Mouse (Mus musculus) spleen, adult 2 months (tissue): ENCODE data around the gene Bicra. TPM values are rescaled to one million over a fixed set of nuclear protein-coding genes. Genes with fewer than 3 reads are reported as not detected.

Experiments
- DNase-seq, 2 experiments: peaks; one replicate each; pipeline versions ENCODE4 v3.0.0 to v3.0.0-alpha.2; 2012 to 2021; ENCODE audit warnings: low spot score in 2 of 2, low read depth in 1 of 2
- H3K27ac ChIP-seq: fragments of 200-500 bp; 2 replicates; pipeline ENCODE4 v1.5.1; 2012; ENCODE audit warnings: low read length, inconsistent platforms; ENCODE audit not compliant: insufficient read depth
- H3K27me3 ChIP-seq: fragments of 200-500 bp; 2 replicates; pipeline ENCODE4 v1.6.1; 2012; ENCODE audit warnings: mild to moderate bottlenecking, moderate library complexity, low read length, inconsistent platforms; ENCODE audit not compliant: control insufficient read depth, insufficient read depth
- H3K36me3 ChIP-seq: fragments of 200-500 bp; 2 replicates; pipeline ENCODE4 v1.6.1; 2012; ENCODE audit warnings: mild to moderate bottlenecking, low read length, inconsistent platforms; ENCODE audit not compliant: control insufficient read depth, insufficient read depth
- H3K4me1 ChIP-seq: fragments of 200-500 bp; 2 replicates; pipeline ENCODE4 v1.6.1; 2011; ENCODE audit warnings: inconsistent platforms; ENCODE audit not compliant: control insufficient read depth, insufficient read depth, insufficient read length
- H3K4me3 ChIP-seq: fragments of 200-500 bp; 2 replicates; pipeline ENCODE4 v1.5.1; 2011; ENCODE audit warnings: mild to moderate bottlenecking, inconsistent platforms; ENCODE audit not compliant: insufficient read depth, insufficient read length; ENCODE audit errors: extremely low read depth
- CTCF ChIP-seq: fragments of 200-500 bp; IDR thresholded peaks from 2 replicates; pipeline ENCODE4 v1.5.1; 2011; ENCODE audit warnings: mild to moderate bottlenecking, inconsistent platforms; ENCODE audit not compliant: insufficient read depth, insufficient read length, insufficient replicate concordance; ENCODE audit errors: extremely low read depth
- POLR2A ChIP-seq: fragments of 200-500 bp; IDR thresholded peaks from 2 replicates; pipeline ENCODE4 v1.6.1; 2011; ENCODE audit warnings: low read depth, low read length, inconsistent platforms
- WGBS: fragments of 180-500 bp; shearing (Covaris S2); methylation state at CpG from one replicate; pipeline ENCODE4 v1.1.7; 2018; 5-methylcytosine and 5-hydroxymethylcytosine counted together
- polyA plus RNA-seq: library from polyadenylated mRNA; depleted of rRNA; stranded (reverse); fragments of >200 nt; gene quantifications from 2 replicates; pipeline ENCODE4 v1.2.3, GENCODE M21; 2012

Gene Bicra
- polyA plus RNA-seq, 1 experiment = 40.4 TPM

GRCm38 (mm10) chr7:16070846-16071245, 23.1 kb upstream of the Bicra start:
- H3K4me1 ChIP-seq = no peaks in the 10 kb centered on the region
- DNase-seq = no peak
- no peaks in the 10 kb centered on the region for H3K36me3 ChIP-seq
- H3K27ac ChIP-seq = no peak overlapping the region
- no peak overlapping the region for H3K4me3 ChIP-seq
- TF ChIP-seq POLR2A (no peak), CTCF (no peak)
- no peaks in the 10 kb centered on the region for H3K27me3 ChIP-seq

- no peak overlapping the region for H3K27ac ChIP-seq
- DNase-seq = no peak
- TF ChIP-seq CTCF = peak; percentile 45; the same call in 1 of the 2 replicates
- TF ChIP-seq POLR2A = no peak
- H3K4me1 ChIP-seq = no peaks in the 10 kb centered on the region
- 68% methylated on average over 4 of the region's 4 CpGs for WGBS
- H3K27me3 ChIP-seq = no peaks in the 10 kb centered on the region
- no peaks in the 10 kb centered on the region for H3K36me3 ChIP-seq
- H3K4me3 ChIP-seq = no peak overlapping the region
These were observed 15.8 kb upstream of the Bicra start for GRCm38 (mm10) chr7:16063490-16063889.

DNA sequence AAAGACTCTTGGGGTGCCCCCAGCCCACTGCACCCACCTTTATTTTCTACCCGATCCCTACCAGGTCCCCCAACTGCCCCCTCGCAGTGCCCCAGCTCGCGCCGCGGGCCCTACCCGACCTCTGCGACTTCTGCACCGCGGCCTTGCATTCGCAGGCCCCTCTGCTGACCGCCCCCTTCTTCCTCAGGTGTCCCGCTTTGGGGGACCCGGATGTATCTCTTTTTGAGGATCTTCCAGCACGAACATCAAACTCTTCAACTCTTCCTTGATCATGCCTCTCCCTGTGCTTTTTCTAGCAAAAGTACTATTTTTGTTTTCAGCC, 14.3 kb upstream of the Bicra start:
- Histone ChIP-seq H3K4me1 (peaks cover 7% of the 10 kb centered on the region; the same call in 1 of the 2 replicates), H3K27ac (no peak overlapping the region), H3K4me3 (no peak overlapping the region), H3K36me3 (no peaks in the 10 kb centered on the region), H3K27me3 (no peaks in the 10 kb centered on the region)
- 92% methylated on average over 15 of the region's 15 CpGs for WGBS
- TF ChIP-seq POLR2A (no peak), CTCF (no peak)
- DNase-seq = no peak

- no peaks in the 10 kb centered on the region for H3K36me3 ChIP-seq
- no peaks in the 10 kb centered on the region for H3K27me3 ChIP-seq
- TF ChIP-seq POLR2A = no peak
- no peak for TF ChIP-seq CTCF
- no peak within 1 kb of the TSS for H3K27ac ChIP-seq
- H3K4me1 ChIP-seq = peaks cover 12% of the 10 kb centered on the region; the same call in 1 of the 2 replicates
- DNase-seq = no peak
- no peak within 1 kb of the TSS for H3K4me3 ChIP-seq
- WGBS = 85% methylated on average over 80 of the region's 80 CpGs
These were observed 13.7 kb upstream of the Bicra start, which contains the start of gene Zfp541 for GRCm38 (mm10) chr7:16061219-16062098. TSS of gene Zfp541 (plus strand) at chr7:16061814.

DNA sequence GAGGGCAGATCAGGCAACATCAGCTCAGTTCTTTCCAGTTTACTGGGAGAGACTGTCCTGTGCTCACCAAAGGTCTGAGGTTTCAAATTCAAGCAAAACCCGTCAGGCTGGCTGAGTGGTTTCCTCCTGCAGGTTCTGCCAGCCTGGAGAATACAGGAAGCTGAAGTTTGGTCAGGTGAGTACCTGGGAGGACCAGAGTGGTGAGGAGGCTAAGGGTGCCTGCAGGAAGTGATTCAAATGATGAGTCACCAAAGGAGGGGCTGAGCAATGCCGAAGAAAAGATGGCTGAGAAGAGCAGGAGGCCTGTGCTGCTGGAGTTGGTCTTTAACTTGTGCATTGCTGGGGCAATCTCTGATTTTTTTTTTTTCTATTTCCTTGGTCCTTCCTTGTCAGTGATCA, 9.4 kb upstream of the Bicra start:
- peaks cover 18% of the 10 kb centered on the region; the same call in 1 of the 2 replicates for H3K4me1 ChIP-seq
- no peak overlapping the region for H3K4me3 ChIP-seq
- no peaks in the 10 kb centered on the region for H3K36me3 ChIP-seq
- DNase-seq = peak in 1 of 2 experiments; percentile 40
- 13% methylated on average over 2 of the region's 2 CpGs for WGBS
- H3K27me3 ChIP-seq = no peaks in the 10 kb centered on the region
- H3K27ac ChIP-seq = peak overlapping the region; percentile 62
- TF ChIP-seq POLR2A = no peak

DNA sequence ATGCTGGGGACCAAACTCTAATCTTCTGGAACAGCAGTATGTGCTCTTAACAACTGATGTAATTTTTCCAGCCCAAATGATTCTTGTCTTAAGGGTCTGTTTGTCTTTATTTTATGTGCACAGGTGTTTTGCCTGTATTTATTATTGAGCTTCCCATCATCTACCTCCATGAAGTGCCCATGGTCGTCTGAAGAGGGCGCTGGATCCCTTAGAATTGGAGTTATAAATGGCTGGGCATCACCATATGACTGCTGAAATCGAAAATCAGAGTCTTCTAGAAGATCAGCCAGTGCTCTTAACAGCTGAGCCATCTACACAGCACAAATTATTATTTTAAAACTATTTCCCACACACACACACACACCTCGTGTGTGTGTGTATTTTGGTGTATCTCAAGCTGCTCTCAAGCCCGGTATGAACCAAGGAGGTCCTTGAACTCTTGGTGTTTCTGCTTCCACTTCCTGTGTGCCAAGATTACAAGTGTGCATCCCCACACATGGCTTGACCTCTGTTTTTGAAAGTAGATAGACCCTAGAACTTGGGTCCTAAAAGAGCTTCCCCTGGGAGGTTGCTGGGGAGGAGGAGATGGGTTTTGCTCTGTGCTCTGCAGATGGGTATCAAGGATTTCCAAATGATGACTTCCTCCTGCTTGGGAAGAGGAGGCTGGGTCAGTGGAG, 8.9 kb upstream of the Bicra start:
- TF ChIP-seq CTCF (peak; percentile 35; the same call in 1 of the 2 replicates), POLR2A (no peak)
- Histone ChIP-seq H3K4me1 (peaks cover 20% of the 10 kb centered on the region; the same call in 1 of the 2 replicates), H3K36me3 (no peaks in the 10 kb centered on the region), H3K27ac (peak overlapping the region; percentile 62), H3K27me3 (no peaks in the 10 kb centered on the region), H3K4me3 (no peak overlapping the region)
- DNase-seq = peak in 1 of 2 experiments; percentile 63
- 2% methylated on average over 5 of the region's 5 CpGs for WGBS
